In genomic region chr4:87149584-87149983, GRCm38 (mm10) we compare ENCODE assay signal across 21 mouse cellular contexts.
DNase-seq lines count a peak whose midpoint lies in the region; ATAC-seq and TF ChIP-seq lines count a peak whose summit lies in the region.
"Had no signal": no experiment of that assay in that cellular context is flagged by ENCODE, and none has a peak within 500 bp of the region (broad histone marks: within the 10 kb centered on the region; RNA-seq: fewer than 3 reads in every experiment).

No protein-coding gene starts in this region.

- peak overlapping the region; percentile 35 for H3K4me2 ChIP-seq in heart, embryonic 14.5 days (ENCODE audit: low read length)
- H3K4me2 ChIP-seq in limb, embryonic 13.5 days (replicated peaks), result no peak overlapping the region
- H3K4me2 ChIP-seq: embryonic facial prominence, embryonic 15.5 days; hindbrain, embryonic 15.5 days; kidney, embryonic 15.5 days had no signal

- intact Hi-C loops in heart, postnatal 14 days (cut with DNase I), result loop anchor here (2.0 kb wide), 1 partner anchor 73 kb away; no protein-coding TSS in a partner anchor
- intact Hi-C loops in heart, adult 2 months (cut with DNase I), result no loop called here

- peaks cover 40% of the 10 kb centered on the region for H3K4me1 ChIP-seq in heart, embryonic 10.5 days
- H3K4me1 ChIP-seq in heart, embryonic 14.5 days (ENCODE audit: control insufficient read depth in 2 of 2, insufficient read depth in 2 of 2, low read length in 2 of 2), result peaks cover 10 to 26% of the 10 kb centered on the region in 2 experiments
- peaks cover 4% of the 10 kb centered on the region for H3K4me1 ChIP-seq in heart, adult 2 months (ENCODE audit: control insufficient read depth, insufficient read depth, low read length)
- H3K4me1 ChIP-seq in limb, embryonic 13.5 days, result peaks cover 15% of the 10 kb centered on the region
- H3K4me1 ChIP-seq: embryonic facial prominence, embryonic 15.5 days; hindbrain, embryonic 15.5 days; kidney, embryonic 15.5 days had no signal

- H3K4me3 ChIP-seq in heart, embryonic 10.5 days, result no peak overlapping the region
- no peak overlapping the region for H3K4me3 ChIP-seq in heart, embryonic 14.5 days (ENCODE audit: control insufficient read depth in 1 of 2, insufficient read depth in 1 of 2, low read depth in 1 of 2, low read length in 2 of 2)
- H3K4me3 ChIP-seq in heart, adult 2 months, result no peak overlapping the region
- no peak overlapping the region for H3K4me3 ChIP-seq in layer of hippocampus, adult 2 months
- H3K4me3 ChIP-seq in limb, embryonic 13.5 days, result no peak overlapping the region
- H3K4me3 ChIP-seq: embryonic facial prominence, embryonic 15.5 days; erythroblast, embryonic 14.5 days; forebrain, embryonic 10.5 days; gastrocnemius, adult 2 months; hindbrain, embryonic 15.5 days; kidney, embryonic 15.5 days had no signal

- H3K27ac ChIP-seq in heart, embryonic 10.5 days, result peak overlapping the region; percentile 67
- H3K27ac ChIP-seq in heart, embryonic 14.5 days (replicated peaks in 1 of 2; ENCODE audit: control insufficient read depth in 1 of 2, insufficient read depth in 1 of 2, low read depth in 2 of 2, low read length in 2 of 2), result peak overlapping the region; percentile 68 to 79
- no peak overlapping the region for H3K27ac ChIP-seq in heart, adult 2 months
- peak overlapping the region; percentile 91 for H3K27ac ChIP-seq in layer of hippocampus, adult 2 months
- no peak overlapping the region for H3K27ac ChIP-seq in limb, embryonic 13.5 days
- H3K27ac ChIP-seq: embryonic facial prominence, embryonic 15.5 days; forebrain, embryonic 10.5 days; gastrocnemius, adult 2 months; hindbrain, embryonic 15.5 days; kidney, embryonic 15.5 days had no signal

- TF ChIP-seq CTCF in heart, adult 2 months (IDR thresholded peaks at IDR 0.05), result no peak
- no peak for TF ChIP-seq CTCF in layer of hippocampus, adult 2 months (conservative IDR thresholded peaks at IDR 0.05)

- TF ChIP-seq EP300 in heart, adult 2 months (IDR thresholded peaks at IDR 0.05; ENCODE audit: insufficient read depth, low read depth, low read length), result no peak

- peak overlapping the region; percentile 49; the same call in 1 of the 2 replicates for H3K9ac ChIP-seq in heart, embryonic 14.5 days (ENCODE audit: low read length)
- H3K9ac ChIP-seq in heart, adult 2 months (ENCODE audit: low read depth, low read length), result no peak overlapping the region
- no peak overlapping the region for H3K9ac ChIP-seq in limb, embryonic 13.5 days
- H3K9ac ChIP-seq: embryonic facial prominence, embryonic 15.5 days; hindbrain, embryonic 15.5 days; kidney, embryonic 15.5 days had no signal

- no peaks in the 10 kb centered on the region for H3K36me3 ChIP-seq in heart, embryonic 10.5 days
- no peaks in the 10 kb centered on the region for H3K36me3 ChIP-seq in heart, embryonic 14.5 days (ENCODE audit: control insufficient read depth, insufficient read depth, low read length)
- H3K36me3 ChIP-seq in heart, adult 2 months (ENCODE audit: control insufficient read depth, insufficient read depth, low read length), result no peaks in the 10 kb centered on the region; the same call in 1 of the 2 replicates
- H3K36me3 ChIP-seq in limb, embryonic 13.5 days, result no peaks in the 10 kb centered on the region
- H3K36me3 ChIP-seq: embryonic facial prominence, embryonic 15.5 days; forebrain, embryonic 10.5 days; hindbrain, embryonic 15.5 days; kidney, embryonic 15.5 days had no signal

- ATAC-seq in heart, embryonic 14.5 days (ENCODE audit: insufficient number of reproducible peaks, insufficient read depth, low FRiP score, low read depth), result peak; percentile 61; the same call in 1 of the 2 replicates
- peak; percentile 44; the same call in 1 of the 2 replicates for ATAC-seq in limb, embryonic 13.5 days (ENCODE audit: low FRiP score, low read depth)
- ATAC-seq: intestine, embryonic 16.5 days had no signal

- no peaks in the 10 kb centered on the region for H3K9me3 ChIP-seq in heart, embryonic 10.5 days
- H3K9me3 ChIP-seq in heart, embryonic 14.5 days (ENCODE audit: control insufficient read depth, low read length), result no peaks in the 10 kb centered on the region
- no peaks in the 10 kb centered on the region for H3K9me3 ChIP-seq in limb, embryonic 13.5 days
- H3K9me3 ChIP-seq: embryonic facial prominence, embryonic 15.5 days; forebrain, embryonic 10.5 days; hindbrain, embryonic 15.5 days; kidney, embryonic 15.5 days had no signal

- WGBS in heart, embryonic 10.5 days, result 69% methylated on average over 2 of the region's 2 CpGs
- WGBS in heart, embryonic 14.5 days, result 20% methylated on average over 2 of the region's 2 CpGs
- 62% methylated on average over 2 of the region's 2 CpGs for WGBS in heart, adult 2 months
- WGBS in limb, embryonic 13.5 days, result 22% methylated on average over 2 of the region's 2 CpGs

- H3K27me3 ChIP-seq in heart, embryonic 10.5 days (ENCODE audit: insufficient read depth, poor library complexity, severe bottlenecking), result no peaks in the 10 kb centered on the region
- no peaks in the 10 kb centered on the region for H3K27me3 ChIP-seq in heart, embryonic 14.5 days (ENCODE audit: control insufficient read depth, insufficient read depth, low read length)
- no peaks in the 10 kb centered on the region for H3K27me3 ChIP-seq in heart, adult 2 months (ENCODE audit: control insufficient read depth, insufficient read depth, low read length)
- H3K27me3 ChIP-seq in limb, embryonic 13.5 days, result no peaks in the 10 kb centered on the region
- H3K27me3 ChIP-seq: embryonic facial prominence, embryonic 15.5 days; hindbrain, embryonic 15.5 days; kidney, embryonic 15.5 days had no signal

- 0 out of 2 replicates have a peak, but pooled peaks cover 1% of the 10 kb centered on the region for H3K79me2 ChIP-seq in heart, adult 2 months (replicated peaks; ENCODE audit: control insufficient read depth, insufficient read depth, low read length)

- DNase-seq in heart, embryonic 10.5 days (ENCODE audit: low spot score), result no peak
- DNase-seq in heart, postnatal 14 days, result no peak
- no peak for DNase-seq in heart, adult 2 months
- no peak for DNase-seq in layer of hippocampus, adult 2 months (ENCODE audit: low spot score in 2 of 2)
- DNase-seq in layer of hippocampus, postnatal 36 days, result no peak
- DNase-seq: adrenal gland, adult 2 months; adrenal gland, postnatal 36 days; cerebellum, adult 2 months; cerebellum, postnatal 10 days; embryo, embryonic 11 days; gastrocnemius, adult 2 months; gastrocnemius, postnatal 25 days; kidney, adult 2 months had no signal

- no peak for TF ChIP-seq POLR2A in heart, adult 2 months (IDR thresholded peaks at IDR 0.05; ENCODE audit: insufficient read depth, low read depth, low read length)

Comparison
In these comparisons a context has a peak if more than half of its experiments do, and no peak if none do; other contexts are left out.
1. H3K27ac ChIP-seq: peak in heart, embryonic 10.5 days (single experiment), heart, embryonic 14.5 days (2 of 2) and layer of hippocampus, adult 2 months (single experiment); none in heart, adult 2 months (single experiment) and limb, embryonic 13.5 days (single experiment).